Mouse (Mus musculus): ENCODE measurements at regions not wholly inside any gene's neighbourhood (a gene's known extent, or its start where the extent isn't known, plus 50 kb on each side); places are given as distances from the start of the nearest gene placed in this dataset.

- CTCF ChIA-PET = interaction anchor here (0.5 kb wide), 1 partner anchor 18 kb away, joined by 7 read pairs; no protein-coding TSS in a partner anchor
Observed at GRCm38 (mm10) chr15:51657621-51658020, 2227.1 kb upstream of the Gm7489 start.

DNA sequence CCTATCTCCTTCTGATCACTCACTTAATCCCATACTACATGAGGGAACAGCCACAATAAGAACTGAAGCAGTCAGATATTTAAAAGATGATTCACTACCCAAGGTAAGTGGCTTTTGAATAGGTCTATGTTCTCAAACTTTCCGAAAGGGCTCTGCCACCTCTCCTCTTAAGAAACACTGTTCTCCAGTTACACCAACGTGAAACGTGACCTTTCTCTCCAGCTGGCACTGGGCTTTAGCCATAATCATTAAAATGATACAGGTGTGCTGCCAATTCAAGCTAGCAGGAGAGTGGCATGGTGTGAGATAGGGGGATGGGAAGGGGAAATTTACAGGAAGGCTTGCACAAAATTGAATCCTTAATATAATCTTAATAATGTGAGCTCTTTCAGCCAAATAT lies 2216.4 kb upstream of the Gm7489 start:
- CTCF ChIA-PET = no interaction called here

DNA sequence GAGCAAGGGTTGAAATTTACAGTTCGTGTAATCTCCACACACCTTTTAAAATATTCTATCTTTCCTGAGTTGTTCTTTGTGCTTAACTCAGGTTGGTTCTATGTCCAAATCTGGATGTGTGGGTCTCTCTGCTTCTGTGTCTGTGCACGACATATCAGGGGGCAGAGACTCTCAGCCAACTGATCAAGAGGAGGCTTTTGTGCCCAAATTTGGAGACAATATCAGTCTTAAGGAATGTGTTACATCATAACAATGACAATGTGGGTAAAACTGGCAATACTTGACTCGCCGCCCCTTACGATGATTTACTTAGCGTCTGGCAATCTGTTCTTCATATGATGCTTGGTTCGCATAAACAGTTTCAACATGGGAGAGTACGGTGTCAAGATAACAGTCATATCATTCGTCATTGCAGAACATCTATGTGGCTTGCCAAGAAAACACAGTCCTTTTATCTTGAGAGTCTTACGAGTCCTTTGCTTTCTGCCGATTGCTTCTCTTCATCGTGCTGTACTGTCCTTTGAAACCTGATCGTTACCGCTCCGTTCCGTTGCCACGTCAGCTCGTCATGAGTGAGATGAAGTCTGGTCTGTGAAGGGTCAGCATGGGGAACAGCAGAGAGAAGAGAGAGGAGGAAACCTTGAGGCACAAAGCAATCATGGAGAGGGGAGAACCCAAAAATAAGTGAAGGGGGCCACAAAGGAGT lies 2212.9 kb upstream of the Gm7489 start:
- CTCF ChIA-PET = no interaction called here

- CTCF ChIA-PET = no interaction called here
Observed at GRCm38 (mm10) chr15:51673483-51673882, 2211.2 kb upstream of the Gm7489 start.

DNA sequence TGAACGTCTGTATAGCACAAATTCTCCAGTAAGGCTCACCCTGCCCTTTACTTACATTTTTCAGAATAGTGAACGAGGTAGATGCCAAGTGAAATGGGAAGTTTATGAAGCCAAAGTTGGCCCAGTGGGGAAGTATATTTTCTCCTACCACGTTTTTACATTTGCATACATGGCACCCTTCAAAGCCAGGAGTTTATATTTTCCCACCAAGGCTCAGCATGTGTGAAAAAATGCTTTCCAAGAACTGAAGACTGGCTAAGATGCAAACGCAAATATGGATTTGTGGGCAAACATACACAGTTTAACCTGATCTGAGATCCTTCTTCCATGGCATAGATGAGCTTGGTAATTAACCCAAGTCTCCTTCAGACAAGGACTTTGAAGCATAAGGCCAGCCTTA lies 2209.4 kb upstream of the Gm7489 start:
- CTCF ChIA-PET = no interaction called here

DNA sequence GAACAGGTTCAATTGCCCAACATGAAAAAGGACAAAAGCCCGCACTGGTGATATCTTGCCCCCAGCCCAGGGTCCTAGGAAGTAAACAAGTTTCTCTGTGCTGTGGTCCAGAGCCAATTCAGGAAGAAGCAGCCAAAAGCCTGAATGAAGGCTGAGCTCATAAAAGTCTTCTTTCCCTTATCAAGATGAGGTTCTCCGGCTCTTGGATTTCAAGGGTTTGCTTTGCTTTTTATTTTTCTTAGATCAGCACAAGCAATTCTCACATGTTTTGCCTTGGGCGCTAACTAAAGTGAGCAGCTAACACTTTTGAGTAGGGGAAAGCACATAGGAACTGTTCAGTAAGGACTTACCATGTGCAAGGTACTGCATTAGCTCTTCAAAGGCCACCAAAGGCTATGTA lies 2208.0 kb upstream of the Gm7489 start:
- CTCF ChIA-PET = no interaction called here

DNA sequence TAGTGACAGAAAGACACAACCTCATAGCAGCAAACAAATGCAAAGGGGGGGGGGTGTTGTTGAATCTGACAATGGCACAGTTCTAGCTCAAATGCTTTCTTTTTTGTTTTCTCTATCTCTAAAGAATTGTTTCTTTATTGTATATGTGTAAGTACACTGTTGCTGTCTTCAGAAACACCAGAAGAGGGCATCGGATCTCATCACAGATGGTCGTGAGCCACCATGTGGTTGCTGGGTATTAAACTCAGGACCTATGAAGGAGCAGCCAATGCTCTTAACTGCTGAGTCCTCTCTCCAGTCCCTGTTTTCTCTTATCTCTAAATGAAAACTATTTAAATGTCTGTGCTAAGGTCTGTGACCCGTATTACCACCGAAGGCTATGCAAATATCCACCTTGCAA lies 2207.4 kb upstream of the Gm7489 start:
- CTCF ChIA-PET = no interaction called here

GRCm38 (mm10) chr15:51679186-51679902 lies 2205.4 kb upstream of the Gm7489 start:
- CTCF ChIA-PET = no interaction called here

DNA sequence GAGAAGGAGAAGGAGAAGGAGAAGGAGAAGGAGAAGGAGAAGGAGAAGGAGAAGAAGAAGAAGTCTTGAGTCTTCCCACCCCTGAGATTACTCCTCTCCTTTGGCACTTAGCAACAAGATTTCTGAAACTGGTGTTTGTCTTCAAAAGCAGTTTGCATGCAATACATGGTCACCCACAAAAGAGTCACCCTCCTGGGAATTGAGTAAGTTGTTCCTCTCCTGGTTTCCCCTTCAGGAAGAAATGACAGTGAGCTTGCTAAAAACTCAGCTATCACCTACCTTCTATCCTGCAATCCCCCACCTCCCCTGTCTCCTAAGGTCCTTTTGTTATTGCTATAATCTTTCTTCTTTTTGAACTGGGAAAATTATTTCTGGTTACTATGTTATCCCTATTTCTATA lies 2204.2 kb upstream of the Gm7489 start:
- CTCF ChIA-PET = no interaction called here

DNA sequence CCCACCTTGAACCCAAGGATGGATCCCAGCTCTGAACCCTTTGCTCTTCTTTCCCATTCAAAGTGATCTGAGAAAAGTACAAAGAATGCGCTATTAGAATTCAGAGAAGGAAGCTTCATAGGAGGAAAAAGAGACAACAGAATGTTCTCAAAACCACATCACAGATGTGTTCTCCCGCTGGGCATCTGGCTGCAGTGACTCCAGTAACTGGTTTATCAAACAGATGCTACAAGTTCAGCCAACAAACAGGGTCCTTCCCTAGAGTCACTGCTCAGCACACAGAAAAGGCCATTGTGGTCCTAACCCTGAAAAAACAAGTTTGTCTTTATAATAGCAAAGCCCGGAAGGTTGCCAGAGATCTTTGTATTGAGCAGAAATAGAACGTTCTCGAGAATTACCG lies 2203.5 kb upstream of the Gm7489 start:
- CTCF ChIA-PET = no interaction called here

GRCm38 (mm10) chr15:51682331-51682730 lies 2202.4 kb upstream of the Gm7489 start:
- CTCF ChIA-PET = interaction anchor here (0.6 kb wide), 2 partner anchors 12 to 186 kb away, joined by 3 to 4 read pairs; no protein-coding TSS in a partner anchor

DNA sequence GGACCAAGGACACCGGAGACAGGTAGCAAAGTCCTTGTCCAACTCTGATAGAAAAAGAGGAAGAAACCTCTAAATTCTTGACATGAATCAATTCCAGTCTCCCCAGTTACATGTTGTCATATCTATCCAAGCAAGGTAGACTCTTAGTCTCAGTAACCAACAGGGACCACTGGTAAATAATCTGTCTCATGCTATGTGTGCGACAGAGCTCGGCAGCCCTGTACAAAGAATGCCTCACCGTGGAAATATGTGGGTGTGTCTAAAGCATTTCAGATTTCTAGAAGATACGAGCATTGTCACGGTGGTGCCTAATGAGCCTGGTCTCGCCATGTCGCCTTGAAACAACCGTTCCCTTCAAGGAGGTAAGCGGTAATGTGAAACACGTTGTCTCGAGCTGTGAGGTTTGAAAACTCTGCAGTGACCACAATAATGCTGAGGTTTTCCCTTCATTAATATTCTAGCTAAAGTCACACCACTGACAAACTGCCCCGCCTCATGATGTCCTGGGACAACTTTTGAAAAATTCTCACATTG lies 2197.6 kb upstream of the Gm7489 start:
- CTCF ChIA-PET = interaction anchor here (0.6 kb wide), 1 partner anchor 80 kb away, joined by 3 read pairs; no protein-coding TSS in a partner anchor

DNA sequence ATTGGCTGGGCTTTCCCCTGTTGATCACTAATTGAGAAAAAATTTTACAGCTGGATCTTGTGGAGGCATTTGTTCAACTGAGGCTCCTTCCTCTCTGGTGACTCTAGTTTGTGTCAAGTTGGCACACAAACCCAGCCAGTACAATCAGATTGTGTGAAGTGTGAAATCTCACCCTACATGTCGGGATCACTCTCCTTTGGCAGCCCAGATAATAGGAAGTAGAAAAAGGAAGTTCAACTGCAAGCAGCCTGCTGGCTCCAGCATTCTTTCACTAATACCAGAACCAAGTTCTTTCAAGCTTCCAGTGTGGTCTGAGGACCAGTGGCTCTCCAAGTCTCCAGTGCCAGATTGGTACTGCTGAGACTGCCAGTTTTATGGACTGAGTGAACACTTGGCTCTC lies 2195.2 kb upstream of the Gm7489 start:
- CTCF ChIA-PET = no interaction called here

DNA sequence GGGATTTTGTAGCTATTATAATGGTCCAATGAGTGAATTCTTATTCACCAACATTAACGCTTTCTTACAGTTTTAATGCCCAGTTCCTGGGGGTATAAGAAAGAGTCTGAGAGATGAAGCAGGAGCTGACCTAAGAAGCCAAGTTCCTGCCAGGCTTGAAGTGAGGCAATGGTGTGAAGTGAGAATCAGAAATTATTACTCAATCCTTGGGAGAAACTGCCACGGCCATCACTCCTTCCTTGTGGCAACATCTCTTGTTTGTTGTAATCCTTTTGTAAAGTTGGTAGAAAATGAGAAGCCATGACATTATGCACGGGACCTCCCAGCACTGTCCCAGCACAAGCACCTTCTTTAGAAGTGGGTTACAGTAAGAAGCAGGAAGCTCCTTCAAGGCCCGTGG lies 2192.0 kb upstream of the Gm7489 start:
- CTCF ChIA-PET = no interaction called here

GRCm38 (mm10) chr15:51696344-51697016 lies 2188.2 kb upstream of the Gm7489 start:
- CTCF ChIA-PET = no interaction called here

DNA sequence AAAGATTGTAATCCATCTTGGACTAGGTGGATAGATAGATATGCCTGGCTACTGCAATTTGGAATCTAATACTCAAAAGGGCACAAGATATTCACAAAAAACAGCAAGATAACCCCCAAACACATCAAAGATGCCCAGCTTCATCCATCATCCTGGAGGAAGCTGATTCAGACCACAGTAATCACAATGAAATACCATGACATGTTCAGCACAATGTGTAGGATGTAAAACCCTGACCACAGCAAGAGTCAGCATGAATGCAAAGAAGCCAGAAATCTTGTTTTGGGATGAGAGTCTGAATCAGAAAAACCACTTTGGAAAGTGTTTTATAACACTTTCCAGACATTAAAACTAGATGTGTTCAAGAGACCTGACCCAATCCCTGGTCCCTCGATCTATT lies 2180.5 kb upstream of the Gm7489 start:
- CTCF ChIA-PET = no interaction called here

DNA sequence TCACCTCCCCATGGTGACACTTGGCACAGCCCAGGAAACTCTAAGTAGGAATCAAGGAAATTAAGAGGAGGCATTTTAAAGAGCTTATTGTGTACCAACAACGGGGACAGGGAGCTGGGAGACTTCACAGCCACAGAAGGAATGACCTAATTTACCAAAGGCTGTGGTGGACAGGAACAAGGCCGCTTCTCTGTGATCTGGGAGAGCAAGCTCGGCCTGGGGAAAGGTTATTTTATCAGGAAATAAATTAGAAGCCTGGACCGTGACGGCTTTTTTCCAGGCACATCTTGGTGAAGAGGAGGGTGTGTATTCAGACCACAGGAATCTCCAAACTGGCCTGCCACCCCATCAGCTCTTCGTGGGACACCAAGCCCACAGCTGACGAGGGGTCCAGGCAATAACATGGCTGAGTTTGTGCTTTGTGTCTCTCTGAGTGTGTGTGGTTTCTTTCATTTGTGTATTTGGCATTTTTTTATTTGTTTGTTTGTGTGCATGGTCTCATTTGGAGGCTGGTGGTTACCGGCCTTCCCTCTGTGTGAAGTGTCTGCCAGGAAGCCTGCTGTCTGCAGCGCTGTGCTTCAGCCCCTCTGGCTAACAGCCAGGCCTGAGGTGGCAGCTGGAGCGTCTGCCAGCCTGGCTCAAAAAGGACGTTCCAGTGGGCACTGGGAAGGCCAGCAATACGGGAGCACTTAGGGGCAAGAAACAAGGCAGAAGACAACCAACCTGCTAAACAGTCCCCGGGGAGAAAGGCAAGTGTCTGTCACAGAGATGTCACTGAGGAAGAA lies 2174.6 kb upstream of the Gm7489 start:
- CTCF ChIA-PET = no interaction called here

DNA sequence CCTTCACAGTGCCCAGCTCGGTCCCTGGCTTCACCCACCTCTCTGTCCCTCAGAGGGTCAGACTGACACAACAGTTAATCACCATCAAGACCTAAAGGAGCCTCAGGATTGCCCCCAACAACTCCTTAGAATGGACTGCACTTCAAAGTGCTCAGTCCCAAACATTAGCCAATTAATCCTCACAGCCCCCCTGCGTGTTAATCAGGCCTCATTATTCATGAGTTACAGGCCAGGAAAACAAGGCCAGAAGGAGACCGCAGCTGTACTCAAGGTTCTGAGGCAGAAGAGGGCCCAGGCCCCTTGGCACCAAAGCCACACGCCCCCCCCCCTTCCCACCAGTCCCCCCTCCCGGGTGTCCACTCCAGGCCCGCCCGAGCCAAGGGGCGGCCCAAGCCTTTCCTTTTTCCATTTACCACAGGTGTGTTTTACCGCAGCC lies 2163.8 kb upstream of the Gm7489 start:
- CTCF ChIA-PET = no interaction called here

GRCm38 (mm10) chr15:51721363-51721762 lies 2163.3 kb upstream of the Gm7489 start:
- CTCF ChIA-PET = no interaction called here

DNA sequence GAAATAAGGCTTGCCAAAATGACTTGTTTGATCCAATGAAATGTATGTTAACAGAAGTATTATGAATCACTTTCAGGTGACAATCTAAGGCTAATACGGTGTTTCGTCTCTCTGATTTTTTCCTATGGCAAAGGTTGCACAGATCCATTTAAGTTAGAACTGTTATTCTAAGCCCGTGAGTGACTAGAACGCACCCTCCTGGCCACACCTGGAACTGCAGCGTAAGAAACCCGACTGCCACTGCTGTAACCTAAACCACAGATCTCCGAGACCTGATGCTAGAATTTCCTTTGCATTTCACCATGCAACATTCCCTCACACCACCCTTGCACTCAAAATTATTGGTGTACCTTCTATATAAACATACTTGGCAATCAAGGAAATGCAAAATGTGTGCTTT lies 2160.6 kb upstream of the Gm7489 start:
- CTCF ChIA-PET = no interaction called here

DNA sequence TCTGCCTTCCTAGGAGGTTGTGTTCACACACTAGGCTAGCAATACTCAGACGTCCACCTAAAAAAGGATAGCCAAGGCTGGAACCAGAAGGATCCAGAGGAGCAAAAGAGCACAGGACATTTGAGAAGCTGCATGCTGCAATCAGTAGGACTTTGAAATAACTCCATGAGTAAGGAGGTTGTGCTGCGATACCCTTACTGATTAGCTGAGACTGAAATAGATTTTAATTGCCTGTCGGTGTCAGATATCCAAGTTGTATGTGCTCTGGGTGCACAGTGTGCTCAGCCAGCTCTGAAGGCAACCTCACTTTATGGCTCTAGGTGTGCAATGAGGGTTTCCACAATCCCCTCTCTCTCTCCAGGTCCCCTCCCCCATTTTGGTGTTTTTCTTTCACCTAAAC lies 2159.2 kb upstream of the Gm7489 start:
- CTCF ChIA-PET = no interaction called here

DNA sequence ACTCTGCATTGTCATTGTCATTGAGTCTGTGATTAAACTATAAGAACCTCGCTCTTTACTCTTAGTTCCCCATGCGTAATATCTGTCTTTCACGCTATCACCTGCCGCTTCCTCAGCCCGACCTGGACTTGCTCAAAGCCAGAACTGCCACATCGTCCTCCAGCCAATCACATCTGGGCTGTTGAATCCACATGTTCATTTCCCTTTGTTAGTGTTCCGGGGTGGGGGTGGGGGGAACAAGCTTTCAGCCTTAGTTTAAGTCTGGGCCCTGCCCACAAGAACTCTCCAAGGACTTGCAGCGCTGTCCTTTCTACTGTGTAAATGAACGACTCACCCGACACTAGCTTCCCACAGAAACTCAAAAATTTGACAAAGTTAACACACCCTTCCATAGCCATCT lies 2154.6 kb upstream of the Gm7489 start:
- CTCF ChIA-PET = interaction anchor here (0.7 kb wide), 1 partner anchor 146 kb away, joined by 9 read pairs; no protein-coding TSS in a partner anchor

Data from spleen, embryonic (tissue).